Mouse (Mus musculus) gastrocnemius, postnatal 4 days (tissue): ENCODE measurements around the gene Bnc2. TPM values are rescaled to one million over a fixed set of nuclear protein-coding genes. Genes with fewer than 3 reads are reported as not detected.

Experiments
- DNase-seq, 2 experiments: peaks; one replicate each; pipeline ENCODE4 v3.0.0; 2021 to 2022; ENCODE audit warnings: low spot score in 2 of 2, mixed read lengths in 2 of 2
- total RNA-seq, 2 experiments: library from RNA; stranded (reverse); gene quantifications; 2 replicates each; pipeline ENCODE4 v1.2.3; 2021

Bnc2 gene
- total RNA-seq, 2 experiments from 2014 or later, result 15.5 to 17.2 TPM

DNA sequence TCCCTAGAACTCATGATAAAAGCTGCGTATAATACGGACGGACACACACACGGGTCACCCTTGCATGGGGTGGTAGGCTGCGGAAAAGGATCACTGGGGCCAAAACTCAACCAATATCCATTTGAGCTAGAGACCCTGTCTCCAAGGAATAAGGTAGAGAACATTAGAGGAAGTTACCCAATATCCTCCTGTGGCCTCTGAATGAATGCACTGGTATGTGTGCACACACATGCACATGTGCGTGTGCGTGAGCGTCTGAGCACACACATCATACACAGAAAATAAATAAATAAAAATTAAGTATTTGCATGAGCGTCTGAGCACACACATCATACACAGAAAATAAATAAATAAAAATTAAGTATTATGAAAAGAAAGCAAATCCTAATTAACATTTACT lies 241.8 kb downstream of the Bnc2 start:
- DNase-seq, result no peak

DNA sequence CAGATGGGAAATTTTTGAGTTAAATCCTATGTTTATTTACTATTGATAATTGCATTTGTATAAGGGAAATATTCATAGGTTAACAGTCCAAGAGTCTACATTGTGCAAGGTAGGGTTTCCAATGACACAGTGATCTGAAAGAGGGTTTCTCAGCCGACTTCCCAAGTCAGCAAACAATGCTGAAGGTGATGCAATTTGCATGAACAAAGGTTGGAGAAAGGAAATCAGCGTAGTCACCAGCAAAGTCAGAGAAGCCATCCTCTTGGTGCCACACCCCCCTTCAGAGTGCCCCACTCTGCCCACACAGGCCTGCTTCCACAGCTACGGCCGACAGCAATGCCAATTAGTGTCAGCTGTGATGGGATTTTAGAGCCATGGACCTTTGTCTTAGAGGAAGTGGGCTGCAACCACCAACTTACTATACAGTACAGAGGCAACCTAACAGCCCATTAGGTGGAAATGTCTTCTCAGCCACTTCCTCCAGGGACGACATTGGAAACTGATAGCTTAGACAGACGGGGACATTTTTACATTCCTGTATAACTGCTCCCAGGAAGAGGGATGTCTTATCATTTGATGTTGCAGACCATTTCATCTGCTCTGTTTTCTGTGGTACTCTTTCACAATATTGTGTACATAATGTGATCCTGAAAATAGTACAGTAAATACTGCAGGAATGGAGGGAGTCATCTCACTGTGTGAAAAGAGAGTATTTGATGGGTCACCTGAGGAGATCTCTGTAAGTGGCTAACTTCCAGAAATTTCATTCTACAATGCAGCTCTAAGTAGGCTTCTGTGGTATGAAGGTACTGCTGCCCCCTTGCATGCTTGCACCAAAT lies 243.2 kb downstream of the Bnc2 start:
- no peak for DNase-seq

DNA sequence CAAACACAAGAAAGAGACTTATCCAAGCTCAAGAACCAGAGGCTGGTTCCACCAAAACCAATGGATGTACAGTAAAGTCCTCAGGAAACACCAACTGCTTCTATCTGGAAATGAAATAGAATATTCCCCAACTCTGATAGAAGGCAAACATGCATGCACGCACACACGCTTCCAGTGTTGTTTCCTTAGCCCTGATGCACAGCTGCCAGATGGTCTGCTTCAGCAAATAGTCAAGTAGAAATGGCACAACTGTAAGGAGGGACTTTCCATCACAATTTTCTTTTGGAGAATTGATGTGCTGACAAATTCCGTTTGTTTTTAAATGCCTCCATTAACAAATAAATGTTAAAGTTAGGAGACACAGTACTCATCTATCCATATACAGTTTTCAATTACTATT lies 247.1 kb downstream of the Bnc2 start:
- DNase-seq, result no peak

DNA sequence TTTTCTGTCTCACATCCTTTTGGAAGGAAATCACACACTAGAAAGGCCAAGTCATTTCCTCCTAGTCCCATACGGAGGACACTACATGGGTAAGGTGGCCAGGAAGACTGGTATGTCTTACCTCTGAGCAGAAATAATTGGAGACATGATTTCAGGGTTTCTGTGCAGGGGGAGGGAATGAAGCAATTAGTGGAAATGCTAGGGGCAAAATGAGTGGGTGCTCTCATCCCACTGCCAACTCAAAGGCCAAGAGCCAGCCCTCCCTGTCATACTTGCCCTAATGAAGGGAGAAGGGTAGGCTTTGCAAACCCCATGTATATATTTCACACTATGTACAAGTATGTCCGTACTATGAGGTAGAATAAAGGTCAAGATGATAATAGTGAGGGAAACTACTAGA lies 263.6 kb downstream of the Bnc2 start:
- no peak for DNase-seq

DNA sequence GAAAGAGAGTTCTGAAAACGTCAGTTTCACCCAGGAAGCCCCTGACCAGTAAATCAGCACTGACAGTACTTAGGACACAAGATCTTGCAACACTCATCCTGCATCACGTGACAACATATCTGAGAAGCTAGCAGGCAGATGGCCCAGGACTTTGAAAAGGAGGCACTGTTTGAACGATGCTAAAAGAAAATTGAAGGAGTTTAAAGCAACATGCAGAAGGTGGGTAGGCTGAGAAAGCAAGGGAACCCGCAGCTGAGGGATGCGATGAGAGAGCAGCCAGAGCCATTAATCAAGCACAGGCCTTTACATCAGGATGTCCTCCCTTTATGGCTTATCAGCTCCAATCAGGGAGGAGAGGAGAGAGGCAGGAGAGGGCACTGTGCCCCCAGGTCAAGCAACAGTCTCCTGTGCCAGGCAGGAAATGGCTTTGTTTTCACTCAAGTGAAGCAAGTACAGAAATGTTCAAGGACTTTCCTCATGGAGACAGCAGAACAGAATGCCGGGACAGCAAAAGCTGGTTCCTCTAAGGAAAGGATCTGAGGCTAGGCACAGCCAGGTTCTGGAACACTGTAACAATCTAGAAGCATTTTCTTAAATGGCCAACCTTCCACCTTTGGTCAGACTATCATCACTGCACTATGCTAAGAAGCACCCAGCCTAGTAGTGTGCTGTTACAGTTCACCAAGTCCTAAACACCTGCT lies 267.6 kb downstream of the Bnc2 start:
- DNase-seq, result no peak

DNA sequence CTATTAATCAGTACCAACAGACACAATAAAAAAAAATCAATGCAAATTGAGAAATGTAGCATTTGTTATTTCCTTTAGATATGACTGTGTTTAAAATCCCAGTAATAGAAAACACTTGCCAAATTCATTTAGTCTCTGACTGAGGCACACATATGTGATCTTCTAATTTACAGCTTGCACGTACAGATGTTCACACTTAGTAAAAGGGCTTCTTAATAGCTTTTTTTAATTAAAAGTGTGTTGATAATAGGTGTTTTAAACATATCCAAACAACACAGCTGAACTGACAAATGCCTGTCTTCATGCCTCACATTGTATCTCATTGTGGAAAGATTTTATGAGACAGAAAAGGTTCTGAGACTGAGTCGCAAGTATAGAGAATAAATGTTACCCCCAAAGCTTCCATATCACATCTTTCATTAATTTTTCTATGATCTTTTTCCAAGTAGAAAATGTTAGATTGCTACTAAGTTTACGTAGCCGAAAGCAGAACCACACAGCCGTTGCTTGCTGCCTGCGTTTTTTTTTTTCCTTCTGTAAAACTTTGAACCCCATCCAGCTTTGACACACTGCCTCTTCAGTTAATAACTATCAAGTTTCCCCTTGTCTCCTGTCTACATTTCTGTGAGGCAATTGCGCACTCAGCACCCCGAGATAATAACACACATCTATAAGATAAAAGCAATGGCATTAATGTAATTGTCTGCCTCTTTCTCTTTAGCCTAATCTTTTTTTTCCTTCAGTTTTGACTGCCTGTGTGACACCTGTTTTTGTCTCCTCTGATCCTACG lies 271.5 kb downstream of the Bnc2 start:
- no peak for DNase-seq

DNA sequence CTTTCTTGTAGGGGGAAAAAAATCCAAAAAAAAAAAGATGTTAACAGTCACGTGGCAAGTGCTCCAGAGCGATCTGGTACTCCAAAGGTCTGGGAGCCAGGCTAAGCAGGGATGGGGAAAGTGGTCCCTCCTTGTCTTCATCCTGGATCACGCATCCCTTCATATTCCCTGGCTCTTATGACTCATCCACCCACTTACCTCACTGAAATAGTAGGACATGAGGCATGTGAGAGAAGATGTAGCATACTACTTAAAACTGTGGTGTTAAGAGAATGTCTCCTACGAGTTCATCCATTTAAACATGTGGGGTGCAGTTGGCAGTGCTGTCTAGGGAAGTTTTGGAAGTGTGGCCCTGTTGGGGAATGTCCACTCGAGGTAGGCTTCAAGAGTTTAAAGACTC lies 286.1 kb downstream of the Bnc2 start:
- no peak for DNase-seq

DNA sequence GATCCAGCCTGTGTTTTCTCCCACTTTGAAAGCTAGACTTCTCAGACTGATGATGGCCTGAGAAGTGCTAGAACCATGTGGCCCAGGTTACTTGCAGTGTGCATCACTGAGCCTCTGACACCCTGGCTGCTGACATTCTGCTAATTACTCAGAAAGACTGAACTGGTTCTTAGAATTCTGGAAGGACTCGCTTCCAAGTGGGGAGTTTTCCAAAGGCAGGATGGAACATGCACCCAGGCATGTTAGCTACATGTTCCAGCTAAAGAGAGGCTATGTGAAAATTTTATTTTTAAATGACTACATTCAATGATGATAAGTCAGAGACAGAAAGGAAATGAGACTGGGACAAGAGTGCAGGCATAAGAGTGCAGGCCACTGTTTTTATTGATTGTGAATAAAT lies 289.9 kb downstream of the Bnc2 start:
- no peak for DNase-seq

DNA sequence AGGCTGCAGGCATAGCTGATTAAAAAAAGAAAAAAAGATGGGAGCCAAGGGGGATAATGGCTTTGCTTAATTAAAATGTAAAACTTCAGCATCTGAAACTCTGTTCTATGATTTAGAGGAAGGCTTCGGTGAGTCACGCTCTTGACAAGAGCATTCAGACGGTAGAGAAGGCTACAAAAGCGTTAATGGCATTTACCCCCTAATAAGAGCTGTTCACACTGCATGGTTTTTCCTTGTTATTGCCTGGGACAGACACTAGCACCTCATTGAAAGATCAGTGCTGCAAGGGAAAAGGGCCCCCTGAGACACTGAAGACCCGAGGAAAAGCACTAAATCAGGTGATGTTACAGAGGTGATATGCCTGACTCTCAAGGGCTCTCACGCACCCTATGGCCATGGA lies 295.8 kb downstream of the Bnc2 start:
- DNase-seq, result no peak

DNA sequence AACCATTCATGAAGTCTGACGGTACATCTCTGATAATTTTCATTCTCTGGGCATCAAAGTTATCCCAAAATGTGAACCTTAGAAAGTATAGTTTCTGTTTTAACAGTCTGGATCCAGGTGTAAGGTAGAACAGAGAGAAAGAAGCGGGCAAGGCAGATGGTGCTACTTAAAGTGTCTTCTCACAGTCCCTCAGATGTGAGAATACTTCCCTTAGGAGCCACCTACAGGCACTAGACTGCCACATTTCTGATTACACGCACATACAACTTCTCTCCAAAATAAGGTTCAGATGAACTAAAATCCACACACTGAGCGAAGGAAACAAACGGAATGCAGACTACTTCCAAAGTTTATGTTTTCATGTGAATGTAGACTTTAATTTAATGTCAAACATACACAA lies 297.6 kb downstream of the Bnc2 start:
- DNase-seq, result no peak

DNA sequence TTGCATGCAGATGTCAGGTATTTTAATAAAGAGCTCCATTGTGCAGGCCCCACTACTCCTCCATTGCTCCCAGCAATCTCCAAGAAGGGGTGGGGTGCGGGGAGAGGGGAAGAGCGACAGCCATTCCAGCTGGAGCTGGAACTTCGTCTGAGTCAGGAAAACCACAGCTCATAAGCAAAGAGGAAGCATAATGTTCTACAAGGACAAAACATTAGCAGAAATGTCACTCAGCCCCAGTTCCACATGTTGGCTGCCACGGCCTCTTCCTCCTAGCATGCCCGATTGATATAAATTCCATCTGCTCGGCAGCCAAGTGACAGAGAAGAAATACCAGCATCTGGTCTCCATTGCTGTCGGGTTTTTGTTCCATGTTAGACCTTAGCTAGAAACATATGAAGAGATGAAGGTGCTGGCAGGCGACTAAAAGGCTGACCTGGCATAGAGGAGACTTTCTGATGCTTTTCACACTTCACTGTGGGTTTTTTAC lies 312.7 kb downstream of the Bnc2 start:
- no peak for DNase-seq

DNA sequence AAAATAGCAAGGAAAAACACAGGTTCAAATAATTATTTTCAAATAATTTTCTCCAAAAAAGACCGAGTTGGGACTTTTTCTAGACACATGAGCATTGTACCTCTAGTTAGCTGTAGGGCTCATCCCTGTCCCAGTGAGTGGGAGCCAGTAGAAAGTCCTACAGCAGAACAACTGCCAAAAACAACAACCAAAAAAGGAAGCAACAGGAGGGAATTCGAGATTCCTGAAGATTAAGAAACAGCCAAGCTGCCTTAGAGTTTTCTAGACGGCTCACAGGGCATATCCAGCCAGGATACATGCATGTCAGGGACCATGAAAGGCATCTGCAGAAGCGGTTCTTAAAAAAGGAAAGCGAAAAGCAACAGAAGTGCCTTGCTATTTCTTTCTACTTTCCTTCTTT lies 313.9 kb downstream of the Bnc2 start:
- DNase-seq, result no peak

DNA sequence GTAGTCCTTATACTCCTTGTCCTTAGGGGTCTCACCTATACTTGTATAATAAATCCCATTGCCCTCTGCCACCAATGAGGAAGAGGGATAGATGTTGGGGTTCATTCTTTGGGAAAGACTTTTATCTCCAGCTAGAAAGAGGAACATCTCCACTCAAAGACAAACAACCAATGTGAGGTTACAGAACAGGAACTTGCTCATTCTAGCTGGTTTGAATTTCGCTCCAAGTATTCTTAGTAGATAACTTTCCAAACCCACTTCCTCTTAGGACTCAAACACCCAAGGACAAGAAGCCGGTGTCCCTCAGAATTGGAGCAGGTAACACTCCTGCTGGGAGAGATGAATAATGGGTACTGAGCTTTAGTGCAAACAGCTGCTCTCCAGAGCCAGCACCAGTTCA lies 315.1 kb downstream of the Bnc2 start:
- DNase-seq, result no peak

DNA sequence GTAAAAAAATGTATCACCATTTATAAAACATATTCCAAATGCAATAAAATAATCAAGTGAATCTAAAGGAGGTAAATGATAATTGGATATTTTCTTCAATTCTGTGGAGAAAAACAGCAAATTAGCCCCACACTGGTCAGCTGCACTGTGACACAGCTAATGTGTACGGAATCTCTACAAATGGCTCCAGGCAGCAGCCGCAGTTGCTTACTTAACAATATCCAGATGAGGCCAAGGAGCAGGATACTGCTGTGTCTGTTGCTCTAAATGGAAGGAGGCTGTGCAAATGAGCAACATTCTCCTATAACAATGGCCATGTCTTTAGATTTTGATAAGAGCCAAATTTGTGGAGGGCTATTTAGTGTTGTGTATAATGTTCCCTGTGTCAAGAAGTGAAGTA lies 316.9 kb downstream of the Bnc2 start:
- DNase-seq, result no peak

DNA sequence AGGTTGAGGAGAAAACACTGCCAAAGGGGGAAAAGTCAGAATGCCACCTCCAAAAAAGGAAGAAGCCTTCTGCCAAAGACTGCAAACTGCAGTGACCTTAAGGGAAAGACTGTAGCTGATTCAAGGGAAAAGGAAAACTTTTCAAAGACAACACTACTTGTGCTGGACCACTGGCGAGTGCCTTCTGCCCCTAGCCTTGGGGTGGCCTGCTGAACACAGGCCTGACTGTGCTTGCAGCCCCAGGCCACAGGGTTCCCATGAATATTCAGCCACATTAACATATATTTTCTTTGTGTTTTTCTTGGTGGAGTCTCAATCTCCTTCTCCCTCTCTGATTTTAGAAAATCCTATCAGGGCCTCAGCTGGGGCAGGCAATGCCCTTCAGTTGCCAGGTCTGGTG lies 317.7 kb downstream of the Bnc2 start:
- DNase-seq, result no peak

DNA sequence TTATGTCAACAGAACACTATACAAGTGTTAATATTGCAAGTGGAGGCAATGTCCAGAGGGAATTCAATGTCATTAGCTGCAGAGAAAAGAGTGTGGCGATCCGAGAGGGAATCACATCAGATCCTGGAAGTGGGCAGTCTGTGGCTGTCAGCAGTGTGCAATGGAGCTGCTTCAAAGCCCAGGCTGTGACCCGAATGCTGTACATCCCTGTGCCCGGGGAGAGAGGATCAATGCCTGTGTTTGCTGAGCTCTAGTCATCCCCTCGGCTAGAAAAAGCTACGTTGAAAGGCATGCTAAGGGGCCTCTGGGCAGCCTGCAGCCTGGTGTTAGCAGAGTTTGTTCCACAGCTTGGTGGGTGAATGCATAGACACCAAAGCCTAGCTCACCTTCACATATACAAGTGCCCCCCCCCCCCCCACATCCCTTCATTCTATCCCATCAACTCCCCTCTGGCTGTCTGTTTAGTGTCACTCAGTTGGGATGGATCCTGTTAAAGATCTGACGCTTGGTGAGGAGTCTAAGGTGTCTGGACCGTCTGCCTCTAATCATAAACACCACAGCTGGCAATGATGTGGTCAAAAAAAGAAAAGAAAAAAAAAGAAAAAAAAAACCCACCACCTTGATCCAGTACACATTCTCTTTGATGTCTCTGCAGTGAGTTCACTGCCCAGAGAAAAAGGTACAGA lies 318.5 kb downstream of the Bnc2 start:
- DNase-seq, result no peak

DNA sequence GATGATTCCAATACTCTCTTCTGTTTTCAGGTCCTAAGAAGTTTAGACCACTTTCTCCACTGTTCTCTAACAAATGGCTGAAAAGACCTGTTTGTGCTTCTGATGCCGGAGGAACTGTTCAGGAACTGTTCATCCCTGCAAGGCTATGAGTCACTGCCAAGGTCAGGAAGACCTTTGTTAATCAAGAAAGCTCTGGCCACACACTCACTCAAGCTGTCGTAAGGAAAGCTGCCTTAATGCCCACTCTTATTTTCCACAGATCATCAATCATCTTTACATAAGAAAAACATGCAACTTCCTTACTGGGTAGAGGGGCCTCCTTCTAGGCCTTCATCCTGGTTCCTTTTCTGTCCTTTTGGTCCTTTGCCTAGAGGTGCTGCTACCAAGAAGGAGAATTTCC lies 322.4 kb downstream of the Bnc2 start:
- DNase-seq, result no peak

DNA sequence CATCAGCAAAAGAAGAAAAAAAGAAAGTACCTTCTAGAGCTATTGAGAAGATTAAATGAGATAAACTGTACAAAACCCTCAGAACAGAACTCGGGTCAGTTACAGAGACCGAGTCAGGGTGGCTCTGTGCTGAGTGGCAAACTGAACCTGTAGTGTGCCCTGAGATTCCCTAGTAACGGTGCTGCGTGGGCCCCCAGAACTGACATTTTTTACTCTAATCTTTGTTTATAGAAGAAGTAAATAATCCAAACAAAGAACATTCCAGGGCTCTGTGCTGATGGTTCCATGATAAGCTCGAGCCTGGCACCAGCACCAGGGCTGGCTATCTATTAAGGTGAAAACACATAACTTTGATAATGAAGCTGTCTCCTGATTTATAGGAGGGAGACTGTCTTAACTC lies 325.5 kb downstream of the Bnc2 start:
- no peak for DNase-seq

DNA sequence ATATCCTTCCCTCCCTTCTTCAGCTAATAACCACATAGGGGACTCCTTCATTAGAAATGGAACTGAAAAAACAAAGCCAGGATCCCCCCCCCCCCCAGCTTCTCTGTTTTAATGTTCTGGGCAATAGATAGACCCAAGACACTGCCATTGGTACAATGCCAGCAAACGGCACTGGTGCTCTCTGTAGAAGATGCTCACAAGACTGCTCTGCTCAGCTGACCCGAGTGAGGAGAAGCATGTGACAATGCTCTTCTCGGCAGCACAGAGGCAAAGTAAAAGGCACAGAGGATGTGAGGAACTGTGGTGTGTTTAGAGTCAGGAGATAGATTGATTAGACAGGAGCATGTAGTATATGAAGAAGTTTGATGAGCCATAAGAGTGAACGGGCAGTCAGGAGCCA lies 335.9 kb downstream of the Bnc2 start:
- DNase-seq, result no peak

DNA sequence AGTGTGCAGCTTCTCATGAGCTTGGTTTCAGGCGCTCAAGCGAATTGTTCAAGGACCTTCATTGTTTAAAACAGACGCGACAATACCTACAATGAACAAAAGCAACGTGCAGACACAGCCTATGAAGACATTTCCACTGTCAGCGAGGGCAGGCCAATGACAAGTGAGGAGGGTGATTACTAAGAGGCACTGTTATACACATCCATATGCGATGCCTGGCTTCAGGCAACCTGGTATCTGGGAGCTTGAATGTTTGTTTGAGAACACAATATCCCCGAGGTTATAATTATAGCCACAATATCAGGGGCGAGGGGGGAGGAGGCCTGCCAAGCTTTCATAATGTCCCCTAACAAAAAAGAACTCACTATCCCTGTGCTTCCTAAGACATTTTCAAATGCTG lies 343.1 kb downstream of the Bnc2 start:
- no peak for DNase-seq

DNA sequence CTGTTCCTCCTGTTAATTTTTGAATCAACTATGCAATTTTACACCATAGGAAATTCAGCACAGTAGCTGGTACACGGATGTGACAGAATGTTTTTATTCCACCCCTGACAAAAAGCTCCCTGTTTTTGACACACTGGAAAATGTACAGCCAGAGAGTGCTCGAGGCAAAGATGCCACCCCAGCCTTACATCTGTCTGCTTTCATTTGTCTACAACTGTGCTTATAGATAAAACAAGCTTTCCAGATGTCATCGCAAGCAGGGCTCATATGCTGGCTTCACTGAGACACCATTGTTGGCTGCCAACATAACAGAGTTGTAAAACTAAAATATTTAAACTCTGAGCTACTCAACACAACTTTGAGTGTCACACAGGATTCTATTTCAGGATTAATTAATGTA lies 343.6 kb downstream of the Bnc2 start:
- no peak for DNase-seq
